Mouse (Mus musculus): ENCODE data around the gene Cdkn2b. TPM values are rescaled to one million over a fixed set of nuclear protein-coding genes. Genes with fewer than 3 reads are reported as not detected.
A peak's percentile ranks its signal among the peaks of the same experiment; 100 is the strongest.

Cdkn2b gene
- polyA plus RNA-seq (2016; fragmentation: Nextera tagmentation; extraction: Ambion mirVana), result 1.5 and 1.9 TPM in 2 replicates

DNA sequence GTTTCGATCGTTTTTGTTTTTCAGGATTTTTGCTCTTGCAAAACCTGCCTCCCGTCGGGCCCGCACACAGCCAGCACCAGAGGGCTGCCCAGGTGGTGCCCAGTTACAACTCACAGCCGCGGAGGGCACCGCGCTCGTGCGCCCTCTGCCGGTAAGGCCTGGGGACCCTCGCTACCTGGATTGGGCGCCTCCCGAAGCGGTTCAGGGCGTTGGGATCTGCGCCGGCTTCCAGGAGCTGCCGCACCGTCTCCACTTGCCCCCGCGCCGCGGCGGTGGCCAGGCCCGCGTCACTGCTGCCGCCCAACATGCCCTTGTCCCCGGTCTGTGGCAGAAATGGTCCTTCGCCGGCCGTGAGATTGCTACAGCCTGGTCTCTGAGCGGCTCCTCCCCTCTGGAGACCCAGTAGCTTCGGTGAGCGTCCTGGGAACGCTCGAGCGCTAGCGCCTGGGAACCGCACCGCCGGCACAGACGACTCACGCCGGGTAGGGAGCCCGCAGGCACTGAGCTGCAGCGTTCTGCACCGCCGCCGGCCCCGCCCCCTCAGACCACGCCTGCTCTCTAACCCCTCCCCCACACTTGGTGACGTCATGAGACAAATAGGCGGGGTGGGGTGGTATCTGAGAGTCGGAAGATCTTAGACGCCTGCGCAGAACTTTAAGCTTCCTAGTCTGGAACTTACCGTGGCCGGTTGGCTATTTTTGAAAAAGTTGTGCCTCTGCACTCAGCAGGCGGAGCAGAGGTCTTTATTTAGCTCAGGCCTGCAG lies at the start of gene Cdkn2b:
Gene Cdkn2b, minus strand, starts transcription at position 549 of the 764 bp plus-strand sequence.
- H3K9me3 ChIP-seq, result no peaks in the 10 kb centered on the region
- peaks cover 10% of the 10 kb centered on the region for H3K4me1 ChIP-seq
- H3K4me3 ChIP-seq, result peak within 1 kb of the TSS; percentile 78
- under 1% methylated on average over 61 of the region's 61 CpGs for WGBS
- peak within 1 kb of the TSS; percentile 62 for H3K27ac ChIP-seq
- peaks cover 72% of the 10 kb centered on the region for H3K27me3 ChIP-seq (ENCODE audit: insufficient read depth, poor library complexity, severe bottlenecking)
- DNase-seq (ENCODE audit: low spot score), result peak; percentile 94
- no peaks in the 10 kb centered on the region for H3K36me3 ChIP-seq

DNA sequence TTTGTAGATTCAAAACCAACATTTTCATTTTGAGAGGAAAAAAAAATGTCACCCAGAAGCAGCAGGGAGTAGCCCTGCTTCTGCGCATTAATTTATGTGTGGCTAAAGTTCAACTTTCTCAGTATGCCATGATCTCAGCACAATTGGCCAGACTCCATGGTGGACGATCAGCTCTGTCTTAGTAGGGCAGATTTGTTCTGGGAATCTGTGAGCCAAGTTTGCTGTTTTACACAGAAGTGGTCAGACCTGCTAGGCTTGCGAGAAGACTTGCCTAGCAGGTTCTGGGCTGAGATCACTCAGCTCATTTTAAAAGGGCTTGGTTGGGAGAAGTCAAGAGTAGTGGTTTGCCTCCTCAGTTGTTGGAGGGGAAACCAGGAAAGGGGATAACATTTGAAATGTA lies 49.5 kb upstream of the Cdkn2b start:
- WGBS, result 70% methylated on average over 3 of the region's 3 CpGs
- Histone ChIP-seq H3K4me1 (no peaks in the 10 kb centered on the region), H3K9me3 (no peaks in the 10 kb centered on the region), H3K4me3 (no peak overlapping the region), H3K27me3 (ENCODE audit: insufficient read depth, poor library complexity, severe bottlenecking) (no peaks in the 10 kb centered on the region), H3K27ac (no peak overlapping the region), H3K36me3 (no peaks in the 10 kb centered on the region)
- no peak for DNase-seq (ENCODE audit: low spot score)

DNA sequence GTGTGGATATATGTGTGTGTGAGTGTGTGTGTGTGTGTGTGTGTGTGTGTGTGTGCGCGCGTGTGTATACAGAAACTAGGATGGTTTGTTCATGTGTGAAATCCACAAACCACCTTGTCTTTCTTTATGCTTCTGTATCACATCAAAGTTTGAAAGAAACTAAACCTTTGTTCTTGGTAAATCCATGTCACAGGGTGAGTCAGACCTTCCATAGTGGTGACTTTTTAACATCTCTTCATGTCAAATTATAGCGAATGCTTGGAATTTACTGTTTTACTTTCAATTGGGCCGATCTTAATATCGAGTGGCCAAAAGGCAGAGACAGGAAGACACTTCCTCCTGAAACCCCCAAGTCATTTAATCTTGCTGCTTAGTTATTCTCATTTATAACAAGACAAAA lies 48.7 kb upstream of the Cdkn2b start:
- H3K27ac ChIP-seq, result no peak overlapping the region

DNA sequence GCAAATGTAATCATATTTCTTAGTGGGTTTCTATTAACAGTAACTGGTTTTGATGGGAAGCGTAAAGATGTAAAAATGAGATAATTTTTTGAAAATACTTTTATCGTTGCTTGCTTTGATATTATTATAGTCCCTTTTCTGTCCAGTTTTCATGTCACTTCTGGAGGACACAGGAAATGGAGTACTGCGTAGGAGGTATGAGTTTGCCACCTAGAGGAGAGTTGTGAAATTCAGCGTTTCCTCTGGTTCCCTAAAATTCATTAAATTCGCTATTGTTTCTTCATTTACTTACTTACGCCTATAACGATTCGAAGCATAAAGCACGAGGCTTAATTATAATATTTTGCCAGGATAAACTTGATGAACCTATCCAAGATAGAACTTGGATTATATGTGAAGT lies 43.1 kb upstream of the Cdkn2b start:
- Histone ChIP-seq H3K9me3 (no peaks in the 10 kb centered on the region), H3K36me3 (no peaks in the 10 kb centered on the region), H3K4me3 (no peak overlapping the region), H3K27me3 (ENCODE audit: insufficient read depth, poor library complexity, severe bottlenecking) (no peaks in the 10 kb centered on the region), H3K27ac (no peak overlapping the region), H3K4me1 (peaks cover 7% of the 10 kb centered on the region; the same call in 1 of the 2 replicates)
- no peak for DNase-seq (ENCODE audit: low spot score)
- WGBS, result 48% methylated on average over 9 of the region's 9 CpGs

More for the DNA sequence above, 48.7 kb upstream of the Cdkn2b start:
- H3K4me3 ChIP-seq, result no peak overlapping the region
- no peaks in the 10 kb centered on the region for H3K9me3 ChIP-seq
- no peaks in the 10 kb centered on the region for H3K27me3 ChIP-seq (ENCODE audit: insufficient read depth, poor library complexity, severe bottlenecking)
- WGBS, result 88% methylated on average over 6 of the region's 6 CpGs
- no peaks in the 10 kb centered on the region for H3K4me1 ChIP-seq
- H3K36me3 ChIP-seq, result no peaks in the 10 kb centered on the region
- no peak for DNase-seq (ENCODE audit: low spot score)

DNA sequence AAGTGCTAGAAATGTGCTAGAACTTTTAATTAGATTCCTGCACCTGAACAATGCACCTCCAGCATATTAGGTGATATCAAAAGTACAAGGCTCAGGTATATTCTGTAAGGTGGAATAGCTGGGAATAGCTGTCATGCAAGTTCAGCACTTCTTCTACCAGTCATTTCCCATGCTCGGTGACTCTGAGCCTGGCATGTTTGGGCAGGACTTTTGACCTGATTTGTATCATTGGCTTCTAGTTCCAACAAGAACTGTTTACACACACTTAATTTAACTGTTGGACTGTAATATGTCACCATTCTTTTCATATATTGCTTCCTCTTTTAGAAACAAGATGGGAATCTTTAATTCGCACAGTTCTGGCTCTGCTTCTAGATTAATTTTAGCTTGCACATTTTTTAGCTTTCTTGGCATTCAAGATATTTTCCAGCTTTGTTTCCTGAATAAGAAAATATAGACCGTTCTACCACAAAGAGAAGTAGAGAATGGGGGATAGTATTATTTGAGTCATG lies 42.3 kb upstream of the Cdkn2b start:
- no peaks in the 10 kb centered on the region for H3K36me3 ChIP-seq
- H3K4me1 ChIP-seq, result peaks cover 7% of the 10 kb centered on the region; the same call in 1 of the 2 replicates
- no peaks in the 10 kb centered on the region for H3K27me3 ChIP-seq (ENCODE audit: insufficient read depth, poor library complexity, severe bottlenecking)
- H3K4me3 ChIP-seq, result no peak overlapping the region
- no peak for DNase-seq (ENCODE audit: low spot score)
- no peaks in the 10 kb centered on the region for H3K9me3 ChIP-seq
- 81% methylated on average over 3 of the region's 3 CpGs for WGBS
- no peak overlapping the region for H3K27ac ChIP-seq

DNA sequence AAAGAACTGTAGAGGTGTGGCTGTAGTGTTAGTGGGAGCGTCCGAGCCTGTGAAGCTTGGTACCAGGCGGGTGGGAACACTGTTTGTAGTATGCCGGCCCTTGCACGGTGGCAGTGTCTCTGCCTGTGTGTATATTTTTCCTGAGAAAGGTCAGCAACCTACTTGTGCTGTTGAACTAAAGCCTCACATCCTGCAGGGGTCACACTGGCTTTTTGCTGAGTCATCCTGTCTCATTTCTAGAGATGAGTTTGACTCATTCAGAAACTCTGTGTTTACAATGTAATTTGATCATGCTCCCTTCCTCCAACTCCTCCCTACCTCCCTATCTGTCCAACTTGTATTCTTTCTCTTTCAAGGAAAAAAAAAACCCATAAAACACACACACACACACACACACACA lies 40.6 kb upstream of the Cdkn2b start:
- Histone ChIP-seq H3K4me3 (no peak overlapping the region), H3K9me3 (no peaks in the 10 kb centered on the region), H3K4me1 (peaks cover 7% of the 10 kb centered on the region; the same call in 1 of the 2 replicates), H3K27ac (no peak overlapping the region), H3K36me3 (no peaks in the 10 kb centered on the region), H3K27me3 (ENCODE audit: insufficient read depth, poor library complexity, severe bottlenecking) (no peaks in the 10 kb centered on the region)
- 33% methylated on average over 5 of the region's 5 CpGs for WGBS
- DNase-seq (ENCODE audit: low spot score), result no peak

DNA sequence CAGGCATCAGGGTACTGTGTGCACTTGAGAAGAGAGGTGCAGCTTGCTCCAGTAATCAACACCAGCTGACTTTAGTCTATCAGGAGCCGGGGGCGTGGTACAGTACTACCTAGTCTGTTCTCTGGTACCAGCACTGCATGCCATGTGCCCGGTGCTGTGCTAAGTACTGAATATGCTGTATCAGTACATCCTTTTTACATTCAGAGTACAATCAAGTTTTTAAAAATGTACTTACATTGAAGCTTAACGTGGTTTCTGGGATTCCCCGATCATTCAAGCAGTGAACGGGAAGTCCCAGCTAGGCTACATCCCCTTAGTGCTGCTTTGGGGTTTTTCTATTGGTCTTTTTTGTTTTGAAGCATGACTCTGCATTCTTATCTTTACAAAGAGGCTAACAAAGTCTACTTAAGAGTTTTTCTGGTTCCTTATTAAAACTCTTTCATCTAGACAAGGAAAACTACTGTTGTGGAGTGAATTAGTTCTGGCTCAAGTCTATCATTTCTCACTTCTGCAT lies 40.2 kb upstream of the Cdkn2b start:
- peaks cover 7% of the 10 kb centered on the region; the same call in 1 of the 2 replicates for H3K4me1 ChIP-seq
- no peak for DNase-seq (ENCODE audit: low spot score)
- 68% methylated on average over 6 of the region's 6 CpGs for WGBS
- H3K4me3 ChIP-seq, result no peak overlapping the region
- H3K27ac ChIP-seq, result no peak overlapping the region
- no peaks in the 10 kb centered on the region for H3K9me3 ChIP-seq
- no peaks in the 10 kb centered on the region for H3K36me3 ChIP-seq
- H3K27me3 ChIP-seq (ENCODE audit: insufficient read depth, poor library complexity, severe bottlenecking), result no peaks in the 10 kb centered on the region

DNA sequence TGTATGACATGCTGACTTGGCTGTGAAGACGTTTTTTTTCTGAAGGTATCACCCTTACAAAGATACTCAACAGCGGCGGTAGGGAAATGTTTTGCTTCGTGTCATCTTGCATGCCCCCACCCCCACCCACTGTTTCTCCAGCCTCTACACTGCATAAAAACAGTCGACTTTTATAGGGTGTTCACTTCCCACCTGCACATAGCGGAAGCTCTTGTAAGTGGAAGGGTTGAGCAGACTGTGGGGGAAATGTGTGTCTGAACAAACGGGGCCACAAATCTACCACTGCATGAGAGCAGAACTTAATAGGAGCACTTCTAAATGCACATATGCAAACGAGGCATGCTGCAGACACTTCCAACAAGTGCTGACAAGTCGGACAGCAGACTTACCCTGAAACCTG lies 39.6 kb upstream of the Cdkn2b start:
- no peaks in the 10 kb centered on the region for H3K27me3 ChIP-seq (ENCODE audit: insufficient read depth, poor library complexity, severe bottlenecking)
- H3K4me3 ChIP-seq, result no peak overlapping the region
- no peak for DNase-seq (ENCODE audit: low spot score)
- peaks cover 7% of the 10 kb centered on the region; the same call in 1 of the 2 replicates for H3K4me1 ChIP-seq
- WGBS, result 58% methylated on average over 9 of the region's 9 CpGs
- no peaks in the 10 kb centered on the region for H3K36me3 ChIP-seq
- H3K27ac ChIP-seq, result no peak overlapping the region
- H3K9me3 ChIP-seq, result no peaks in the 10 kb centered on the region

DNA sequence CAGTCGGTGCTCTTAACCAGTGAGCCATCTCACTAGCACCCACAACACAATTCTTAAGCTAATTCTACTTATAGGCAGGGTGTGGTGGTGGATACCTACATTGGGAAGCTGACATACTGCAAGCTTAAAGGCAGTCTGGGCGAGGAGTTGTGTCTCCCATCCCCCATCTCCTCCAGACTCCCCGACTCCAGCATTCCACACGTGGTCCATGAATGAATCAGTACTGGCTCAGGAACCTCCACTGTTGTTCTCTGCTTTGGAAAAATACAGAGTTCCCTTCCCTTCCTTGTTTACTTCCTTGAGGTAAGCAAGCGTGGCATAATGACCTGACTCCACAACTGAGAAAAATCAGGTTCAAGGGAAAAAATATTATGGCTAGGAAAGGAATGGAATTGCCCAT lies 38.0 kb upstream of the Cdkn2b start:
- WGBS, result 45% methylated on average over 5 of the region's 5 CpGs
- no peak overlapping the region for H3K4me3 ChIP-seq
- no peak overlapping the region for H3K27ac ChIP-seq
- H3K27me3 ChIP-seq (ENCODE audit: insufficient read depth, poor library complexity, severe bottlenecking), result no peaks in the 10 kb centered on the region
- H3K36me3 ChIP-seq, result no peaks in the 10 kb centered on the region
- H3K9me3 ChIP-seq, result no peaks in the 10 kb centered on the region
- DNase-seq (ENCODE audit: low spot score), result no peak
- H3K4me1 ChIP-seq, result peaks cover 7% of the 10 kb centered on the region; the same call in 1 of the 2 replicates

DNA sequence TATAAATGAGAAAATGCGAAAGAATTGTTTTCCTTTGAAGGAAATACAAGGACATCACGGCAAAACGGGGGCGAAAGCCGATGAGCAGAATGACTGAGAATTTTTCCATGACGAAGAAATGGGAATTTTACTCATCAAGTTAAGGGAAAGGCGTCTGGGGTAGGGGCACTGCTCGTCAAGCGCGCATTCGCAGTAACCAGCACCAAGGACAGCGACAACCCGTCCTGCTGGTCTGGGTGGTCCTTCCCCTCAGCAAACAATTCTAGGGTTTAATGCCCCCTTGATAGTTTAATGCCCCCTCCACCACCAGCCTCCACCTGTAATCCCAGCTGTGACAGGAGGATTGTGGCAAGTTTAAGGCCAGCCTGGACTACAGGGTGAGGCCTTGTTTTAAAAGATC lies 2.6 kb upstream of the Cdkn2b start:
- peaks cover 6% of the 10 kb centered on the region; the same call in 1 of the 2 replicates for H3K4me1 ChIP-seq
- no peaks in the 10 kb centered on the region for H3K9me3 ChIP-seq
- no peak for DNase-seq (ENCODE audit: low spot score)
- no peak overlapping the region for H3K4me3 ChIP-seq
- 10% methylated on average over 13 of the region's 13 CpGs for WGBS
- no peaks in the 10 kb centered on the region for H3K36me3 ChIP-seq
- H3K27me3 ChIP-seq (ENCODE audit: insufficient read depth, poor library complexity, severe bottlenecking), result peaks cover 44% of the 10 kb centered on the region
- H3K27ac ChIP-seq, result no peak overlapping the region

DNA sequence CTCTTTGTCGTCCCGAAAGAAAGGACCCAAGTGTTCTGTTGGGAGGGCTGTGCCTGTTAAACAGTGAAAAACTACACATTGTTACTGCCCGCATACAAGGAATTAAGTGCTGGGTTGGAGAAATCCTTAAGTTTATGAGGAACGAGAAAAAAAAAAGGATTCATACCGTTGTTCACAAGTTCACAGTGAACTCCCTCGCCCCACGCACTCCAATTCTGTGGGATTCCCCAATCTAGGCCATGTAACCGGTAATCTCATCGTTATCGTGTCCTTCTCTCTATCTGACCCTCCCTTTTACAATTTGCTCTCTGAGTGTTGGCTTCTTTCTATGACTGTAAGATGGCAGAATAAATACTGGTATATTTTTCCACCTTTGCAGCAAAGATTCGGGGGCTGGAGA lies 843 bp downstream of the Cdkn2b start:
- Histone ChIP-seq H3K27me3 (ENCODE audit: insufficient read depth, poor library complexity, severe bottlenecking) (peaks cover 79% of the 10 kb centered on the region), H3K4me3 (peak overlapping the region; percentile 78), H3K9me3 (no peaks in the 10 kb centered on the region), H3K27ac (no peak overlapping the region), H3K36me3 (no peaks in the 10 kb centered on the region), H3K4me1 (peaks cover 10% of the 10 kb centered on the region)
- 2% methylated on average over 11 of the region's 11 CpGs for WGBS
- no peak for DNase-seq (ENCODE audit: low spot score)

DNA sequence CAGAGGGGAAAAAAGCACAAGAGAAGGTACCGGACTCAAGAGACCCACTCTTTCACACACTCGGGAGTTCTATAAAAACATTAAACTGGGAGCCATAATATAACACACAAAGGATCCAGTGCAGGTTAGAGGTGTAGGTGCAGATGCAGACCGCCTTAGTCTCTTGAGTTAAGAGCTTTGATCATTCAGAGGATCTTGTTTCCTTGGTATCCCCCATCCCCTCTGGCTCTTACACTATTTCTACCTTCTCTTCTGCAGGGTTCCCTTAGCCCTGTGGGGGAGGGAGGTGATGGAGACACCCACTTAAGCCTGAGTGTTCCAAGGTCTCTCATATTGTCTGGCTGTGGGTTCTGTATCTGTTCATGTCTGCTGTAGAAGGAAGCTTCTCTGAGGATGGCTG lies 2.8 kb downstream of the Cdkn2b start:
- no peak for DNase-seq (ENCODE audit: low spot score)
- Histone ChIP-seq H3K36me3 (no peaks in the 10 kb centered on the region), H3K27ac (no peak overlapping the region), H3K27me3 (ENCODE audit: insufficient read depth, poor library complexity, severe bottlenecking) (peaks cover 92% of the 10 kb centered on the region), H3K4me1 (peaks cover 15% of the 10 kb centered on the region), H3K4me3 (no peak overlapping the region), H3K9me3 (no peaks in the 10 kb centered on the region)
- WGBS, result 18% methylated on average over 3 of the region's 3 CpGs

DNA sequence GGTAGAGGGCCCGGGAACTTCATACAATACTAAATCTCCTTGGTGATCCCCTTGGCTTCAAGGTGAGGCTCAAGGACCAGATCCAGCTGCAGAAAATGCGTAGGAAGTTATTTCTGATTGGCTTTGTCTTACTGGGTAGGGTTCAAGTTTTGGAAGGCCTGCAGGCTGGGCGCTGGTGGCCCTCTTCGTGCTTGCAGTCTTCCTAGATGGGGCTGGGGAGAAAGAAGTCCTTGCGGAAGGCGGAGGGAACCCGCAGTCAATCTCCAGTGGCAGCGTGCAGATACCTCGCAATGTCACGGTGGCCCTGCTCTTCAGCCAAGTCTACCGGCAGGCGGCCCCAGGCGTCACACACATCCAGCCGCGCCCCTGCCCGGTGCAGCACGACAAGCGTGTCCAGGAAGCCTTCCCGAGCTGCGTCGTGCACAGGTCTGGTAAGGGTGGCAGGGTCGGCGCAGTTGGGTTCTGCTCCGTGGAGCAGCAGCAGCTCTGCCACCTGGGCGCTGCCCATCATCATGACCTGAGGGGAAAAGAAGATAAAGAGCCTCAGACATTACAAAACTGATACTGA lies 4.0 kb downstream of the Cdkn2b start:
- 1% methylated on average over 25 of the region's 25 CpGs for WGBS
- Histone ChIP-seq H3K27me3 (ENCODE audit: insufficient read depth, poor library complexity, severe bottlenecking) (peaks cover 92% of the 10 kb centered on the region), H3K4me3 (0 out of 2 replicates have a peak overlapping the region, but pooled peaks have one; percentile 12), H3K4me1 (peaks cover 15% of the 10 kb centered on the region), H3K9me3 (no peaks in the 10 kb centered on the region), H3K36me3 (no peaks in the 10 kb centered on the region), H3K27ac (no peak overlapping the region)
- no peak for DNase-seq (ENCODE audit: low spot score)

Measured in heart, embryonic 10.5 days (tissue).